Mouse (Mus musculus) megakaryocyte, embryonic 14.5 days (primary cell): ENCODE measurements at regions not wholly inside any gene's neighbourhood (a gene's known extent, or its start where the extent isn't known, plus 50 kb on each side); places are given as distances from the start of the nearest gene placed in this dataset.

ENCODE experiments used
- FLI1 ChIP-seq: IDR thresholded peaks from 2 replicates; pipeline ENCODE4 v1.6.1; 2012; ENCODE audit warnings: low read length, inconsistent platforms, mixed read lengths
- GATA1 ChIP-seq: IDR thresholded peaks from 3 replicates; pipeline ENCODE4 v1.6.1; 2012; ENCODE audit warnings: mixed read lengths, low read length, inconsistent platforms, borderline replicate concordance

DNA sequence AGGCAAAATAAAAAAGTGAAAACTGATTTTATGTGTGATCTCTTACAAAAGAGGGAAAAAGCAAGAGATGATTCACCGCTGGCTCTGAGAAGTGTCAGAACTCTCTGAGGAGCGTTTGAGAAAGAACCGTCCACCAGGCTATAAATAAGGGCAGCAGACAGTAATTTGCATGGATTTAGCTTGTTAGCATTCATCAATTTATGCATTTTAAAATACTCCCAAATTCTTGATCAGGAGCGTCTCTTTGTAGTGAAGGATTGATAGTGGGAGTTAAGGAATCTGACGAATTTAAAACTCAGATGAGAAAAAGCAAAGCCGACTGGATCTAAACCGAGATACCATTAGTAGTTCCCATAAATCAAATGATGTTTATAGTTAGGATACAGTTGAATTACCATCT is 146.8 kb upstream of the Gm10295 start:
- no peak for TF ChIP-seq FLI1
- TF ChIP-seq GATA1, result no peak
